Mouse (Mus musculus) liver, embryonic 14.5 days (tissue): ENCODE measurements around the gene Stbd1. TPM values are rescaled to one million over a fixed set of nuclear protein-coding genes. Genes with fewer than 3 reads are reported as not detected.

Experiments
- ATAC-seq: fragments of 200-750 bp; cut with Nextera tagmentation; 2 replicates; pipeline ENCODE4 v1.8.0; 2017; ENCODE audit warnings: moderate number of reproducible peaks, mild to moderate bottlenecking, moderate library complexity; ENCODE audit not compliant: insufficient read depth
- DNase-seq, 3 experiments: peaks; one replicate each; pipeline ENCODE4 v3.0.0-alpha.2; 2012 to 2013; ENCODE audit warnings: low read depth in 3 of 3, low spot score in 3 of 3
- H3K27ac ChIP-seq: fragments of 300-500 bp; sonication (generic); 2 replicates; pipeline ENCODE4 v1.5.1; 2014; ENCODE audit warnings: moderate library complexity, mild to moderate bottlenecking, control low read depth, inconsistent platforms
- H3K27me3 ChIP-seq: fragments of 300-500 bp; sonication (generic); 2 replicates; pipeline ENCODE4 v1.6.1; 2014; ENCODE audit warnings: mild to moderate bottlenecking, low read length, moderate library complexity; ENCODE audit not compliant: control insufficient read depth, insufficient read depth
- H3K36me3 ChIP-seq: fragments of 300-500 bp; sonication (generic); replicated peaks from 2 replicates; pipeline ENCODE4 v1.6.1; 2014; ENCODE audit warnings: low read depth; ENCODE audit not compliant: control insufficient read depth, insufficient read depth
- H3K4me1 ChIP-seq, 2 experiments: fragments of 200-500 bp in 1 of 2; fragments of 300-500 bp in 1 of 2; sonication (generic) in 1 of 2; replicated peaks; 2 replicates each; pipeline ENCODE4 v1.6.1; 2012 to 2014; ENCODE audit warnings: antibody characterized with exemption in 1 of 2, inconsistent platforms in 1 of 2, low read length in 1 of 2; ENCODE audit not compliant: control insufficient read depth in 2 of 2, insufficient read depth in 2 of 2
- H3K4me2 ChIP-seq: fragments of 300-500 bp; sonication (generic); 2 replicates; pipeline ENCODE4 v1.6.1; 2014; ENCODE audit warnings: low read depth, mild to moderate bottlenecking, control low read depth, moderate library complexity
- H3K4me3 ChIP-seq, 2 experiments: fragments of 200-500 bp in 1 of 2; fragments of 300-500 bp in 1 of 2; sonication (generic) in 1 of 2; 2 replicates each; pipeline ENCODE4 v1.5.1; 2012 to 2014; ENCODE audit warnings: low read depth in 2 of 2, low read length in 2 of 2, mild to moderate bottlenecking in 2 of 2, control low read depth in 1 of 2, inconsistent platforms in 1 of 2, moderate library complexity in 1 of 2; ENCODE audit not compliant: insufficient read depth in 1 of 2
- H3K9ac ChIP-seq: fragments of 300-500 bp; sonication (generic); replicated peaks from 2 replicates; pipeline ENCODE4 v1.6.1; 2014; ENCODE audit warnings: mild to moderate bottlenecking, control low read depth, moderate library complexity
- H3K9me3 ChIP-seq: fragments of 300-500 bp; sonication (generic); 2 replicates; pipeline ENCODE4 v1.6.1; 2016; ENCODE audit warnings: low read length, mixed read lengths; ENCODE audit not compliant: control insufficient read depth
- CTCF ChIP-seq: IDR thresholded peaks from 2 replicates; pipeline ENCODE4 v1.5.1; 2016; ENCODE audit warnings: antibody characterized with exemption, low read depth, control low read depth
- EP300 ChIP-seq: IDR thresholded peaks from 2 replicates; pipeline ENCODE4 v1.6.1; 2016; ENCODE audit warnings: antibody characterized with exemption, low read depth
- WGBS: fragments of 180-500 bp; shearing (Covaris S2); extraction: QIAGEN DNeasy Blood & Tissue Kit; methylation state at CpG from one replicate; pipeline ENCODE4 v1.1.7; 2014; ENCODE audit not compliant: insufficient replicate concordance; 5-methylcytosine and 5-hydroxymethylcytosine counted together
- polyA plus RNA-seq, 2 experiments: library from polyadenylated mRNA; depleted of rRNA in 1 of 2; stranded (reverse) in 1 of 2; unstranded in 1 of 2; fragments of >200 nt; fragmentation: Nextera tagmentation in 1 of 2; extraction: Ambion mirVana in 1 of 2; gene quantifications; 2 replicates each; pipeline versions ENCODE4 v1.2.1 to v1.2.3; 2012 to 2014

The Stbd1 gene
- polyA plus RNA-seq, 2 experiments = 3.7 to 10.1 TPM

DNA sequence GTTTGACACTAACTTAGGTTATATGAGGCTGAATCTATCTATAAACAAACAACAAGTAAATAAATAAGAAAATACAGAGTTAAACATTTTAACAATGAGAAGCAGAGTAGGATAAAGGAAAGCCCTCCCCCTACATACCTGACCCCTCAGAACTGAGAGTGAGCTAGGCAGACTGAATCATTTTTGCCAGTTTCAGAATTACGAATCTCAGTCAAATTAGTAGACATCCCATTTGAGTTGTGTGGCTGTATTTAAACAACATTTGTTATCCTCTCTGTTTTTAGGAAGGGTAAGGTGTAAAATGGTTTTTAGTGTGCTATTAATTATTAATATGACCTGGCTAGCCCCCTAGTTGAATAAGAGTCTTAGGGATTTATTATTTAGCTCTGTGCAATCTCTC, 45.3 kb upstream of the Stbd1 start:
- DNase-seq = no peak
- no peak overlapping the region for H3K4me3 ChIP-seq
- no peak overlapping the region for H3K27ac ChIP-seq
- 45% methylated on average over 1 of the region's 1 CpGs for WGBS
- no peaks in the 10 kb centered on the region for H3K9me3 ChIP-seq
- ATAC-seq = no peak
- no peak overlapping the region for H3K4me2 ChIP-seq
- no peaks in the 10 kb centered on the region for H3K4me1 ChIP-seq
- H3K36me3 ChIP-seq = no peaks in the 10 kb centered on the region
- no peak overlapping the region for H3K9ac ChIP-seq
- H3K27me3 ChIP-seq = no peaks in the 10 kb centered on the region
- TF ChIP-seq CTCF (no peak), EP300 (no peak)

DNA sequence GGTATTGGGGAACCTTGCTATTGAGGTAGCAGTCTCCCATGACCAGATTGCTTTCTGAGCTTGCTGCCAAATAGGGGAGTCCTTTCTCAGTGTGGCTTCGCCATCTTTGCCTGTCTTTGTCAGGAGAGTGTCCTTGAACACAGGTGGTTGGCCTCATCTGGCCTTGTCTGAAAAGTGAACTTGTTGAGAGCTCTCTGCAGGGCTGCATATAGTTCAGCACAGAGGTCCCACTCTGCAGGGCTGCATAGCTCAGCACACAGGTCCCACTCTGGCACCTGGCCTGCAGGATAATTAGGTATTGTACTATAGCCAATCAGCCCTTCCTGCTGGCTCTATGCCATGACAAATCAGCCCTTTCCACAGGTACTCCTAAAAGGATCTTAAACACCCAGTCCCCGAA, 42.6 kb upstream of the Stbd1 start:
- DNase-seq (no peak), ATAC-seq (no peak)
- Histone ChIP-seq H3K9ac (no peak overlapping the region), H3K9me3 (no peaks in the 10 kb centered on the region), H3K4me1 (no peaks in the 10 kb centered on the region; a peak in 1 of 4 replicates), H3K27me3 (no peaks in the 10 kb centered on the region), H3K4me2 (no peak overlapping the region), H3K27ac (no peak overlapping the region), H3K36me3 (no peaks in the 10 kb centered on the region), H3K4me3 (no peak overlapping the region)
- no peak for TF ChIP-seq CTCF
- no peak for TF ChIP-seq EP300
- 42% methylated on average over 2 of the region's 2 CpGs for WGBS

DNA sequence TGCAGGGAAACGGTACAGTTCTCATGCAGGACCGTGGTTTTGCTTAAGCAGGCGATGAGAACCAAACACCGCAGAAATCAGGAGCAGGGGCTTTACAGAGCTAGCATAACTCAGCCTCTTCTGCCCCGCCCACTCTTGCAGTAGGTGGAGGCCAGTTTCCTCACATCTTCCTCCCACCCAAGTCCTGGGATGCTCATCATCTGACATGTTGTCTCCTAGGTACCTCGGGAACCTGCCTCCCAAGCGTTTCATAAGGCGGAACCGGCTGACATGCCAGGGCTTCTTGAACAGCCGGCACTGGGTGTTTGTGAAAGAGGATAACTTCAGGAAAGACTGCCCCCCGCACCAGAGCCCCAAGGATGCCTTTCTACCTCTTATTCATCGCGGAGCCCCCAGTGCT, 40.8 kb upstream of the Stbd1 start:
- no peak overlapping the region for H3K4me2 ChIP-seq
- no peaks in the 10 kb centered on the region for H3K36me3 ChIP-seq
- H3K27ac ChIP-seq = no peak overlapping the region
- no peak for TF ChIP-seq EP300
- DNase-seq = no peak
- no peaks in the 10 kb centered on the region; a peak in 1 of 4 replicates for H3K4me1 ChIP-seq
- no peak overlapping the region for H3K9ac ChIP-seq
- 65% methylated on average over 13 of the region's 13 CpGs for WGBS
- no peak overlapping the region for H3K4me3 ChIP-seq
- no peak for ATAC-seq
- no peaks in the 10 kb centered on the region for H3K9me3 ChIP-seq
- no peaks in the 10 kb centered on the region for H3K27me3 ChIP-seq

DNA sequence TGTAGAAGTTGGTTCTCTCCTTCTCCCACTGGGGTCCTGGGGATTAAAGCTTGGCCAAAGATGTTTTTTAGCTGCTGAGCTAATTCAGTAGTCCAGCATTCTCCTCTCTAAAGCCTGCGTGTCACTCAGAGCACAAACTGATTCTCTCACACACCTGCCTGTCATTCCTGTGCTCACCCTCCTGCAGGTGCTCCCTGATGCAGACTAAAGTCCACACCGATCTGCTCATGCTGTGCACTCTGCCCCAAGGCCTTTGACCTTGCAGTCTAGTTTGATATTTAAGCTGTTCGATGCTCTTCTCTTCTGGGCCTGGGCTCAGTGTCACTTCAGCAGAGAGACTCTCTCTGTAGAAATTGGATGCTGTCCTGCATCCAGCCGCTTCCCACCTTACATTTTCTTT, 31.6 kb upstream of the Stbd1 start:
- WGBS = 67% methylated on average over 4 of the region's 4 CpGs
- H3K9ac ChIP-seq = no peak overlapping the region
- H3K27me3 ChIP-seq = no peaks in the 10 kb centered on the region
- TF ChIP-seq EP300 (no peak), CTCF (no peak)
- peak in 2 of 3 experiments; percentile 3 to 13 for DNase-seq
- H3K36me3 ChIP-seq = no peaks in the 10 kb centered on the region
- no peak overlapping the region for H3K4me2 ChIP-seq
- H3K9me3 ChIP-seq = no peaks in the 10 kb centered on the region
- no peak overlapping the region for H3K27ac ChIP-seq
- 0 out of 4 replicates have a peak, but pooled peaks cover 0 to 2% of the 10 kb centered on the region in 2 experiments for H3K4me1 ChIP-seq
- ATAC-seq = peak; percentile 62
- no peak overlapping the region for H3K4me3 ChIP-seq

DNA sequence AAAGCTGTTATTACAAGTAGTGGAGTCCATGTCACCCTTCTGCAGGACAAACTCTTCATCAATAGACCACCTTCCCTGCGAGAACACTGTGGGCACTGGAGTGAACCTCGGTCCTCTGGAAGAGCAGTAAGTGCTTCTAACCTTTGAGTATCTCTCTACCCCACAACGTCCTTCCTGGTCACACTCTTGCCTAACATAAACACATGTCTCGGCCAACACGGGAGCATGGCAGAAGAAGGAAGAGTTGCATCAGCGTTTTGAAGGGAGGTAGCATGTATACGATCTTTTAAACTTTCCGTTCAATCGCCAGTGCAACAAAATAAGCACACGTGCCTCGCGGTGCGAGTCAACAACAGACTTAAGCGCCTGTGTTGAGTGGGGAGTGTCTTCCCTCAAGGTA, 23.3 kb upstream of the Stbd1 start:
- Histone ChIP-seq H3K9ac (no peak overlapping the region), H3K4me2 (no peak overlapping the region), H3K4me1 (no peaks in the 10 kb centered on the region), H3K9me3 (no peaks in the 10 kb centered on the region), H3K27ac (no peak overlapping the region), H3K4me3 (no peak overlapping the region), H3K36me3 (no peaks in the 10 kb centered on the region), H3K27me3 (no peaks in the 10 kb centered on the region)
- no peak for DNase-seq
- no peak for ATAC-seq
- 62% methylated on average over 14 of the region's 14 CpGs for WGBS
- TF ChIP-seq CTCF (no peak), EP300 (no peak)
